Mouse (Mus musculus): ENCODE measurements around the gene Gm20388.

The Gm20388 gene

DNA sequence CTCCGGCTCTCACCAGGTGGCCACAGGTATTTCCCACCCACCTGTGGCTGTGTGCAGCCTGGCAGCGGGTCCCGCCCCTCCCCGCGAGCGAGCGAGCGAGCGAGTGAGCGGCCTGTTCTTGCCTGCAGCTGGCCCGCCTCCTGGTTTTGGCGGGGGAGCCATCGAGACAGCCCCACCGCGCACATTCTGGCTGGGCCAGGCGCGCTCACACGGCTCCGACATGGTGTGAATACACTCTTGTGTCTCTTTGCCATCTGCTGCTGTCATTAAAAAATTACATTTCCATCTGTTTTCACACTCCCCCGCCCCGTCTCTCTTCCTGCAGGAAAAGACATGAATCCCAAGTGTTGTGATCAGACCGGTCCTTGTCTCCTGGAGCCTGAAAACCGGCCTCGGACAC is 687.9 kb downstream of the Gm20388 start:
- no peak for DNase-seq (ENCODE audit: low spot score)

GRCm38 (mm10) chr8:120599504-120599903 is 688.9 kb downstream of the Gm20388 start:
- peak; percentile 72 for DNase-seq (ENCODE audit: low spot score)

- peak; percentile 71 for DNase-seq (ENCODE audit: low spot score)
Measured at GRCm38 (mm10) chr8:120602672-120603071, 692.0 kb downstream of the Gm20388 start.

DNA sequence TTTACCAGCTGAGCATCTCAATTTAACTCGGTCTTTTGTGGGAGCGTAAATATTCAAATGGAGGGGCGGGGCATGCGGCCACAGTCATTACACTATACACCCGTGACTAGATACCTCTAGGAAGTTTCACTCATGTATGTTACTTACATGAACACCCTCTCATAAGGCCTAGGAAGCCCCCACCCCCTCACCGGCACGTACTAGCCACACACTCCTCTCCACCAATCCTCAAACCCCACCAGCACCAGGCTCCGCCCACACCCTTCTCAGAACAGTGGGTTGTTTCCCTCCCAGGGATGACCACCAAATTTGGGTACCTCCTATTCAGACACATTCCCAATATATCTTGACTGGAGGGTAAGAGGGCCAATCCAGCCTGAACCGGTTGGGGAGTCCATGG is 696.8 kb downstream of the Gm20388 start:
- no peak for DNase-seq (ENCODE audit: low spot score)

GRCm38 (mm10) chr8:120607885-120608284 is 697.2 kb downstream of the Gm20388 start:
- DNase-seq (ENCODE audit: low spot score): peak; percentile 84

DNA sequence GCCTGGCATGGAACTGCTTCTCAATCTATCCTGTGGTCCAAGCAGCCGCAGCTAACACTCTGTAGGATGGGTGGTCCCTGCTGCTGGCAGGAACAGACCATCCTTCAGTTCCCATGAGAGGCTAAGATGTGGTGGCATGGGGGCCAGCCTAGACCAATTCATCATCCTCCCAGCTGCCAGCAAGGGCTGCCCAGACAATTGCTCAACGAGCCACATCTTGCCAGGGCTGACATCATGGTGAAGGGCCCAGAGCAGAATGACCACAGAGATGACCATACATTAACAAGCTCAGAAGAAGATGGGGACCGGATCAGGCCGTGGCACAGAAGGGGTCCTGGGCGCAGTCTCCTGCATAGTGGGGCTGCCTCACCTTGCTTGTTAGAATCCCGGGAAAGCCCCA is 700.2 kb downstream of the Gm20388 start:
- DNase-seq (ENCODE audit: low spot score): no peak

GRCm38 (mm10) chr8:120614491-120614890 is 703.9 kb downstream of the Gm20388 start:
- no peak for DNase-seq (ENCODE audit: low spot score)

DNA sequence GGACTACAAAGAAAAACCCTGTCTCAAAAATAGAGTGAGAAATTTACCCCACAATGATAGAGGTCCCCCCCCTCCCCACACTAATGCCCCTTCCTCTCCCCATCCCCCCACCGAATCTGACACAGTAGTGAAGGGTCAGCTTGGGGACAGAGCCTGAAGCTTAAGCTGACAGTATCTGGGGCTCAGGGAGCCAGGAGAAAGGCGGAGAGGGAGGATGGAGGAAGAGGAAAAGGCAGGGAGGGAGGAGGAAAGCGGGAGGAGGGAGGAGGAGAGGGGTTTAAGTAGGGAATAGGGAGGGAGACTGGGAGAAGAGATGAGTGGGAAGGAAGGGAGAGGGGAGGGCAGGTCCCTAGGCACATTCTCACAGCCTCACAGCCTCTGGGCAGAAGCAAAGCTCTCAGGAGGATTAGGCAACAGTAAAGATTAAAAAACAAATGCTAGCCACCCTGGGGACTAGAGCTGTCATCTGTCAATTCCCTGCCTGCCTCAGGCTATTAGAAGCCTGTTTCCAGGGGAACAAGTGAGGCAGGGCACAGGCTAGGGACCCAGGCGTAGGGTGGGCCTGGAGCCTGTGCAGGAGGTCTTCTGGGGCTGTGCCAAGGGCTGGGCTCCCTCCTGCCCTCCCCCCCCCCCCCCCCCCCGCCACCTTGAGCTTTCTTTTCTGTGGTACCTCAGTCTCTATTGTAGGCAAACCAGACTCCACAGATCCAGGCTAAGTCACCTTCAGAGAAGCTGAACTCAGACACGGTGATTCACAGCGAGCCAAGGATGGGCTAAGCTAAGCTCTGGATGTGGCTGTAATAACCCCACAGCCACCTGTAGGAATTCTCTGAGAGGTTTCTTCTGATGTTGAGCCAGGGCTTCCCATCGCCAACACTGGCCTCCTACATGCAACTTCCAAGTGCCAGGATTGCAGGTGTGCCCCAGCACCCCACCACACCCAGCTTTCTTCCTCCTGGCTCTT is 706.3 kb downstream of the Gm20388 start:
- DNase-seq (ENCODE audit: low spot score): peak; percentile 74

DNA sequence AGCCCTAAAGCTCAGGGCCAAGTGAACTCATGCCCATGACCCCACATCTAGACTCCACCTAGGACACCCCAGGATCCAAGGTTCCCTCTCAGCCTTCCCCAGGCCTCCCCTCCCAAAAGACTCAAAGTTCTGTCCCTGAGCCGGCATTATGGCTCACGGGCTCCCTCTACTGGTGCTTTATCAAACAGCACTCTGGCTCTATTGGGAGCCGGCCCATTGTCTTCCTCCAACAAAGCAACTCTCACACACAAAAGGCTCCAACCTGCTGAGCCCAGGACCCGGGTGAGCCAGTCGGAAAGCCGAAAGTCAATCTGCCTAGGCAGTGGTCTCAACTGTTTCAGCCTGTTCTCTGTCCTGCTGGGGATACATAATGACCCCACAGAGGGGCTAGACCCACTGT is 707.5 kb downstream of the Gm20388 start:
- peak; percentile 94 for DNase-seq (ENCODE audit: low spot score)

DNA sequence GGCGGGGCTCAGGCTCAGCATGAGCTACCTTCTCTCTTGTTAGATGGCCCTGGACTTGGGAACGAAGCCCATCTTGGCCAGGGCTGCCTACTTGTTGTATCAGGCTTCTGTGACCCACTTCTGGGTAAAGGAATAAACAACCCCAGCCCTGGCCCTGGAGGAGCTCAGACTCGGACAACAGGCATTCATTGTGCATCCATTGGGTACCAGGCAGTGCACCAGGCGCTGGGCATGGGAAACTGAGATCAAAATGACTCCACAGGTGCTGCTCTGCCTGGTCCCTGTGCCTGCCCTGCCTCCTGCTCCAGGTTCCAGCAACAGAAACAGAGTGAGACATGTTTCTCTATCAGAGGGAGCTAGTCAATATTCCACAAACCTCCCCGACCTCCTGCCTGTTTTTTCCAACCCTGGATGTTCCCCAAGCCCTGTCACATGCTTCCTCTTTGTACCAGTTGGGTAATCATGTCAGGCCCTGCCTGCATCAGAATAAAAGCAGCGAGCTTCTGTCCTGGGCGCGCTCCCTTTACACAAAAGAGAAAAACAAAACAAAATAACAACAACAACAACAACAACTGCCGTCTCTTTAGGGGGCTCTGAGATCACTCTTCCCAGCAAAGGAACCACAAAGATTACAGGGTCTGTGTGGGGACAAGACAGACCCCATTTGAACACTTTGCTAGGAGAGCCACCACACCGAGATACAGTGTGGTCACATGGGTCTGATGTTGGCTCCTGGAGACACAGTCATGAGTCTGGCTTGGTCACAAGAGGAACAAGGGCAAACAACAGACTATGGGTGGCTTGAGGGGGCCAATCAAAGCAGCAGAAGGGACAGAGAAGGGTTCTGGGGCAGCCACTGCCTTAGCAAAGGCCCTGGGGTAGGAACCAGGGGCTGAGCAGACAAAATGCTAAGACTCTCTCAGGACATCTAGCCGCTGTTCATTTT is 708.9 kb downstream of the Gm20388 start:
- DNase-seq (ENCODE audit: low spot score): no peak

DNA sequence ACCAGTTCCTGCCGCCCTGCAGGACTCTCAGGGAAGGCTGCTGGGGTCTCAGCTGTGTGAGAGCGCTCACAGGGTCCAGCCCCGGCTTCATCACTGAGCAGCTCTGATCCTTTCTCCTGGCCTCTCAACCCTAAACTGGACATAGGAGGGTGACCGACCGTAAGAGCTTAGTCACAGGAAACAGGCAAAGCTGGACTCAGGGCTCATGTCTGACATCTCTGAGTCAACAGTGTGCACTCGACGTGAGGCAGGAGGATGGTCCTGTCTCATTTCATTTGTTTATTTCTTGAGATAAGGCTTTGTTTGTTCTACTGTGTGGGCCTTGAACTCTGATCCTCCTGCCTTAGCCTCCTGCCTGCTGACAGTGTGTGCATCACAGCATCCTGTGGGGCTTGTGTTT is 709.8 kb downstream of the Gm20388 start:
- no peak for DNase-seq (ENCODE audit: low spot score)

DNA sequence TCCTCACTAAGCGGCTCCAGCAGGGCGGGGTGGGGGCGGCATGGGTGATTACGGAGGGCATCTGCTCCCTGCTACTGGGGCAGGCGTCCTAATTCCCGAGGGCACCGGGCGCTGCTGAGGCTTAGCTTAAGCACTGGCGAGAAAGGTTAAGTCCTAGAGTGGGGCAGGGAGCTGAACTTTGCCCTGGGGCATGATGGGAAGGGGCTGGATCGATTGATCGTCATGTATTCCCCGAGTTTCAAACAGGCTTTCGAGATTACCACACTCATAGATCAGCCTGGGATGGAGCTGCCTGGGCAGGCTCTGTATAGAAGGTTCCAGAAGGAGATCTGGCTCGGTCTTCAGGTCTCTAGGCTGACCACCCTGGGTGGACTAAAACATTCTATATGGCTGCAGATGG is 711.5 kb downstream of the Gm20388 start:
- DNase-seq (ENCODE audit: low spot score): peak; percentile 43

- no peak for DNase-seq (ENCODE audit: low spot score)
Measured at GRCm38 (mm10) chr8:120623608-120624007, 713.0 kb downstream of the Gm20388 start.

GRCm38 (mm10) chr8:120626461-120626860 is 715.8 kb downstream of the Gm20388 start:
- no peak for DNase-seq (ENCODE audit: low spot score)

GRCm38 (mm10) chr8:120627298-120627697 is 716.7 kb downstream of the Gm20388 start:
- no peak for DNase-seq (ENCODE audit: low spot score)

GRCm38 (mm10) chr8:120630031-120630430 is 719.4 kb downstream of the Gm20388 start:
- no peak for DNase-seq (ENCODE audit: low spot score)

- no peak for DNase-seq (ENCODE audit: low spot score)
Measured at GRCm38 (mm10) chr8:120630848-120631247, 720.2 kb downstream of the Gm20388 start.

DNA sequence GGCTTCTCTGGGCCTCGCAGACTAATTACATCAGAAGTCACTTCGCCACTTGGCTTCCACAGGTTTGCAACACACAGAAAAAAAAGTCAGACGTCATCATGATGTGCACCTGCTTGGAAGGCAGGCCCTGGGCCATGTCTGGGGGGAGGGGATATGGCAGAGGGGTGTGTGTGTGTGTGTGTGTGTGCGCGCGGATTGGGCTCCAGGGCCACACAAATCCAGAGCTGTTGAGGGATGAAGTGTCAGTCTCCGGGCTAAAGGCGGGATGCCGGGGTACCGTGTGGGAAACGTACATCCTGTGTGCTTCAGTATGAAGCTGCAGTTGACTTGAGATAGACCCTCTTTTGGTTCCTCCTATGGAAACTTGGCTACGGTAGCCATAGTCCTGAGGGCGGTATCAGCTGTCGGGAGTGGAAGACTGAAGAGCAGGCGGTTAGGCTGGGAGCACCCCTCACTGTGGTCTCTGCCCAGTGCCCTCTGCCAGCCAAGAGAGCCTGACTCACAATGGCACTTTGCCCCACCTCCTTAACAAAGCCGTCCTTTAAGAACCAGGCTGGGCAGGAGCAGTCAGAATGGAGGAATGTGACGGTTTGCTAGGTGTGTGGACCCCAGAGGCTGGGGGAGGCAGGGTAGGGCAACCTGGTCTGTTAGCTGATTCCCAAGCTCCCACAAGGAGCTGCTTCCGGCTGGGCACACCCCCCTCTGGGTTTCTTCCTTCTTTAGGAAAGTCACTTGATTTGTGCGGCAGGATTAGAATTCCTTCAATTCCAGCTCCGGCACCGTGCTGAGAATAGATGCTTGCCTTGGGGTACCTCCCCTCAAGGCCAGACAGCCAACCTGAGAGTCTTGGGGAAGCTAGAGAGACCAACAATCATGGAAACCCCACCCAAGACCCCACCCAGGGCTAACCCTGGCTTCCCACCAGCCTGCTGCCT is 721.1 kb downstream of the Gm20388 start:
- DNase-seq (ENCODE audit: low spot score): no peak

- no peak for DNase-seq (ENCODE audit: low spot score)
Measured at GRCm38 (mm10) chr8:120632969-120633664, 722.5 kb downstream of the Gm20388 start.

DNA sequence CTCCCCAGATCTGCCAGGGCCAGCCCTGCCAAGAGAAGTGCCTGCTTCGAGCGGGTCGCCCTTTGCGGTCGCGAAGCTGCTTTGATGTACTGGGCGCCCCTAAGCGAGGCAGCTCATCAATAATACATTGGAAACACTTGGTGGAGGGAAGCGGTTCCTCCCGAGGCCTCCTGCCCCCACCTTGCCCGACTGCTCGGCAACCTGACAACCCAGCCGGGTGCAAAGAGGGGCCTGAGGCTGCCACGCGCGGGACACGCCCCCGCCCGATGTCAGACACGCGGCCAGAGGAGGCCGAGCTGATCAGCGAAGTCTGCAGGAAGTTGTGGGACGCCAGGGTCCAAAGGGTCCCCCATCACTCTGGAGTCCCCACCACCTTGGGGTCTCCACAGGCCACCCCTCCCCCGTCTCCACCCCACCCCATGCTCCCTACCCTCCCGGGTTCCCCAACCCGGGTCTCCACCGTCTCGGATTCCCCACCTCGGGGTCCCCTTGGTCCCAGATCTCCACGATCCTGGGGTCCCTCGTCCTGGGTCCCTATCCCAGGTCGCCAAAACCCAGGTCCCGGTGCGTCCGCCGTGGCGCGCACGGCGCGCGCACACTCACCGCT is 723.1 kb downstream of the Gm20388 start:
- peak; percentile 51 for DNase-seq (ENCODE audit: low spot score)

Measured in retina, embryonic 14.5 days (tissue).